Mouse (Mus musculus) urinary bladder, postnatal 14 days (tissue): ENCODE results near the gene Il9.
A peak's percentile ranks its signal among the peaks of the same experiment; 100 is the strongest.

ENCODE experiments used
- DNase-seq: peaks from one replicate; pipeline ENCODE4 v3.0.0; 2021; ENCODE audit warnings: low spot score

The Il9 gene

DNA sequence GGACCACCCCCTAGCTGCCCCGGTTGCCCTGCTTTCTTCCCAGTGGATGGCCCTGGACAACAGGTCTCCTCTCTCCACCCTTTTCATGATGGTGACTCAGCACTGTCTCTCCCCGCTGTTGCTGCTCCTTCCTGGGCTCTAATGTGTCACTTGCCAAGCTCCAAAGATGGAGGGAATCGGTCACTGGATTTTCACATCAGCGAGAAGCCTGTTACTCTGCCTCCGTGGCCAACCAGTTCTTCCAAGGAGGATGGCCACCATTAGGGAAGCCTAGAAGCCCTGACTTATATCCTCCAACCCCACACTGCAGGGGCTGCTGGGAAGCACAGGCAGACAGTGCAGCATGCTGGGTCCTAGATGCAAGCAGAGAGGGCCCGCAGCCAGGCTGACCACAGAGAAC lies 10.8 kb downstream of the Il9 start:
- no peak for DNase-seq

DNA sequence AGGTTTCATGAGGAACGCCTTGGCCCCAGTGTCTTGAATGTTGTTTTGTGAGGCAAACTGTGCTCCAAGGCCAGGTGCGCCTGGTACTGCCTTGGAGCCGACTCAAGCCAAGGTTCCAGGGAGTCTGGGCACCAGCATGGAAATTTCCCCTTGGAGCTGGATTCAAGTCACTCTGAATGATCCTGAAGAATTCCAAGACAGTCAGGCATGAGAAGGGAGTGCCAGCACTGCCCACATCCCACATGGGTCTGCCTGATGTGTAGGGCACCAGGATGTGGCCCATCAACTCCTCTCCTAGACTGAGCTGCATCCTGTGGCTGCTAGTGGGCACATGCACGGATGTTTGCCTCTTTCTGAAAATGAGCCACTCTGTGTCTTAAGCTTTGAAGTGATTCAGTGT lies 13.5 kb downstream of the Il9 start:
- DNase-seq, result no peak

DNA sequence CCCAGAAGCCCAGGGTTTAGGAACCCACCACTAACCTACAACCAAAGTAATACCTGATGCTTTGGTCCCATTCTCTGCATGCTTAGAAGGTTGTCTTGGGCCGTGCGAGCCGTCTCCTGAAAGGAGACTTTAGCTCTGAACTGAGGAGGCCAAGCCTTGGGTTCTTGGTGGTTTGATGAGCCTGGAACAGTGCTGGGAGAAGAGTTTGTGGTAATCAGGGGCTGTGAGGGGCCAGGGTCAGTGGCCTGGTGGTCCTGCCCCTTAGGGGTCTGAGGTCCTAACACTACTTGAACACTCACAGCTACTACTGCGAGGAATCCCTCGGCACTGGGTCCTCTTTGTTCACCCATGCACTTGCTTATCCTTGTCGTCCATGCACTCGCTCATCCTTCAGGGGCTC lies 14.3 kb downstream of the Il9 start:
- no peak for DNase-seq

- no peak for DNase-seq
Observed at GRCm38 (mm10) chr13:56463750-56464149, 18.3 kb downstream of the Il9 start.

DNA sequence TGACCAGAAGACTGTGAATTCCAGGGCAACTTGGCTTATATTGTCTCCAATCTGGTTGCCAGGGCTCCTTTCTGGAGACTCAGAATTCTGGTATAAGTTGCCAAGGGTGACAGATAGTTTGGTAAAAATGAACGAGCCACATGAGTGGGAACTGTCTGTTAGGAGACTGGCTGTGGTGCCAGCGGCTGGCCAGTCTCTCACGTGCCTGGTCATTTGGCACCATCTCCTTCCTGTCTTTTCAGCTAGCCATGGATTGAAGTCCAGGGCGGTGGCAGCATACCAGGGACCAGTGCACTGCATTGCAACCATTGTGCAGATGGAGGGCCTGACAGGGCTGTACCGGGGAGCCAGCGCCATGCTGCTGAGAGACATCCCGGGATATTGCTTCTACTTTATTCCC lies 18.8 kb downstream of the Il9 start:
- DNase-seq, result no peak

DNA sequence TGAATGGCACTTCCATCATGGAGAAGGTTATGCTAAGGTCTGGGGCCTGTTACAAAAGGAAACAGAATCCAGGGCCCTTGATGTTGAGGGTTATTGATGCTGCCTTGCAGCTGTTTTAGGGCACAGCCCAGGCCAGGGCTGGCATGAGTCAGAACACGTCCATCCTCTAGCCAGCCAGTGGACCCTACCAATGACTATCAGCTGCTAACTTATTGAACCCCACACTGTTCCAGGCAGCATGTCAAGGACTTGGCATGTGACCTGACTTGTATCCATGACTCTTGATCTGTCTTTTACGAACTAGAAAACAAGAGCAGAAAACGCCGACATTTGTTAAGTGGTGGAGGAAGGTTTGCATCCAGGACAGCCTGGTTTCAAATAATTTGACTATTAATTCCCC lies 19.3 kb downstream of the Il9 start:
- no peak for DNase-seq

GRCm38 (mm10) chr13:56461460-56461859 lies 20.6 kb downstream of the Il9 start:
- no peak for DNase-seq

DNA sequence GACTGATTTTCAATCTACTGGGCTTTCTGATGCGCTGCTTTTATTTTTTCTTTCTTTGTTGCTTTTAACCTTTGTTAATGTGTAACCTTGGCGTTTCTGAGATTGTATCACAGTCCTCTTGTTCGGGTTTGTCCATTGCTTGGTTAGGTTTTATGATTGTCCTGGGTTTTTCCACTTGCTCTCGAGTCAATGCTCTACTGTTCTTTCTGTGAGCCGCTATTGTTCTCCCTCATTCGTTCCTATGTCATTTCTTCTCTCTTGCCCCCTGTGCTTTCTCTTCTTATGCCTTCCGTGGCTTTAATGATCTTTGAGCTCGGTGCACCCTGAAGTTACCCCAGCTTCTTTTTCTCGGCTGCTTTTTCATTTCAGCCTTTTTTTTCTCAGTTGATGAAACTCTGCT lies 24.0 kb downstream of the Il9 start:
- no peak for DNase-seq

- DNase-seq, result no peak
Observed at GRCm38 (mm10) chr13:56450035-56450434, 32.0 kb downstream of the Il9 start.

- peak; percentile 53 for DNase-seq
Observed at GRCm38 (mm10) chr13:56449239-56450030, 32.6 kb downstream of the Il9 start.

DNA sequence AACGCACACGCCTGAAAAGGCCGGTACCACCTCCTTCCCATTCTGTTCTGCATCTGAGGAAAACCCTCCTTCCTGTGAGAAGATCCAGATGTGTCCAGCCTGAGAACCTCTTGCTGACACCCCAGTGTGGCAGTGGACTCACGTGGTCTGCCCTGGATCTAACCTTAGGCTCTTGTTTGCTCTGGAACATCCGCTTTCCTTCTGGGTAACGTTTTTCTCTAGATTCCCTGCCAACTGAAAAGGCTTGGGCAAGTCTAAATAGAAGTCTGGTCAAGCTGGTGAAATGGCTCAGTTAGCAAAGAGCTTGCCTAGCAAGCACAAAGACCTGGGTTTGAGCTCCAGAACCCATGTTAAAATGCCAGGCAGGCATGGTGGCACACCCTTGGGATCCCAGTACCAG lies 37.0 kb downstream of the Il9 start:
- no peak for DNase-seq

DNA sequence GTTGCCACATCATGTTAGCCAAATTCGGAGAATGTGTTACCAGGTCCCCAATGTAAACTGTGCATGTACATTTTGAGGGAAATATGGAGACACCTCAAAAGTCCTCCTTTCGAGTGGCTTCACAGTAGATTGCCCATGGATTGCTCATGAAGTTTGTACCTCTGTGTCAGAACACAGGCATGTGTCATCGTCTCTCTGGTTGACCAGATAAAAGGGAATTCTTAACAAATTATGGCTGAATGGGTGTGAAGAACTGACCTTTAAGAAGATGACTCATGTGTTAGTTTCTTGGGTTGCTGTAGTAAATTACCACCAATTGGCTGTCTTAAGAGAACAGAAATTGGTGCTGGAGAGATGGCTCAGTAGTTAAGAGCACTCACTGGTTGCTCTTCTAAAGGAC lies 37.9 kb downstream of the Il9 start:
- DNase-seq, result no peak

GRCm38 (mm10) chr13:56443411-56443810 lies 38.6 kb downstream of the Il9 start:
- DNase-seq, result peak; percentile 53

- peak; percentile 54 for DNase-seq
Observed at GRCm38 (mm10) chr13:56438211-56439075, 43.6 kb downstream of the Il9 start, which contains the start of gene Slc25a48. Gene Slc25a48 (plus strand): TSS chr13:56438355.

GRCm38 (mm10) chr13:56435615-56436287 lies 46.3 kb downstream of the Il9 start:
- DNase-seq, result no peak

- DNase-seq, result peak; percentile 49
Observed at GRCm38 (mm10) chr13:56434311-56434751, 47.7 kb downstream of the Il9 start.

DNA sequence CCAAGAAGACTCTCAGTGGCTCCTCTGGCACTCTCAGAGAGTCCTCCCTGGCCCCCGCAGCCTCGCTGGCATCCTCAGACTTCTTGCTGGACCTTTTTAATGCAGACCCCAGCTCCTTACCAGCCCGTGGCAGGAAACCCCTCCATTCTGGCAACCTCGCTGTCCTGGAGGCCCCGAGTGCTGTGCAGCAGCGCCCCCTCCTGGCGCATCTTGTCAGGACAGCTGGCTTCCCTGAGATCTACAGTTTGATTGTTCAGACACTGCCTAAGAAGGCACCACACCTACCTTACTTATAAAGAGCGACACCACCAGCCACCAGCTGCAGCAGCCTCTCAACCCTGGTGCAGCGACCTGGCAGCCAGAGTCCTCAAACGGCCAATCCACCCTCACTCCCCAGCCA lies 48.6 kb downstream of the Il9 start:
- peak; percentile 62 for DNase-seq

- DNase-seq, result no peak
Observed at GRCm38 (mm10) chr13:56432496-56432895, 49.5 kb downstream of the Il9 start.
